Mouse (Mus musculus): Measurements from ENCODE around the gene Cnih3. TPM values are rescaled to one million over a fixed set of nuclear protein-coding genes. Genes with fewer than 3 reads are reported as not detected.

Cnih3 gene
- polyA plus RNA-seq (2021; fragmentation: Nextera tagmentation): 52.4 and 66.9 TPM in 2 replicates
- long read RNA-seq, experiment 1, transcript Cnih3-203 (5 exons, 602 nt): minor isoform, 16 of 390 reads
- long read RNA-seq, experiment 1, transcript Cnih3-201 (6 exons, 2,668 nt): major isoform, 332 of 390 reads
- long read RNA-seq, experiment 1, partial matches to known transcripts: 10 of 390 reads
- long read RNA-seq, experiment 1, other reads (novel, unspliced or antisense): 26 of 390 reads
- long read RNA-seq, experiment 2, transcript Cnih3-201 (6 exons, 2,668 nt): major isoform, 42 of 78 reads
- long read RNA-seq, experiment 2, transcript Cnih3-203 (5 exons, 602 nt): minor isoform, 5 of 78 reads
- long read RNA-seq, experiment 2, partial matches to known transcripts: 9 of 78 reads
- long read RNA-seq, experiment 2, other reads (novel, unspliced or antisense): 22 of 78 reads

GRCm38 (mm10) chr1:181352367-181353199 is at the start of gene Cnih3:
Gene Cnih3, plus strand, starts transcription at chr1:181352628.

Other genes with a start within 250 kb of the Cnih3 start
- 6.7 and 12.6 TPM in 2 replicates for gene Nvl, start 208.4 kb upstream of the Cnih3 start, polyA plus RNA-seq (2021; fragmentation: Nextera tagmentation)
- gene Cnih4, start 207.9 kb upstream of the Cnih3 start, polyA plus RNA-seq (2021; fragmentation: Nextera tagmentation): 47.2 and 53.3 TPM in 2 replicates
- 7.1 and 11.5 TPM in 2 replicates for gene Wdr26, start 140.6 kb upstream of the Cnih3 start, polyA plus RNA-seq (2021; fragmentation: Nextera tagmentation)
- 0.41 and 0.85 TPM in 2 replicates for gene Ccdc121, start 158.8 kb downstream of the Cnih3 start, polyA plus RNA-seq (2021; fragmentation: Nextera tagmentation)
- gene Dnah14, start 223.9 kb downstream of the Cnih3 start, polyA plus RNA-seq (2021; fragmentation: Nextera tagmentation): 0.69 and 0.83 TPM in 2 replicates